Mouse (Mus musculus) MEL (cell line): ENCODE results near the gene Tmem45a2. TPM values are rescaled to one million over a fixed set of nuclear protein-coding genes. Genes with fewer than 3 reads are reported as not detected.

Source experiments
- DNase-seq: peaks from one replicate; pipeline ENCODE4 v3.0.0; 2011; ENCODE audit warnings: low read depth, low spot score
- H3K27ac ChIP-seq: 2 replicates; pipeline ENCODE4 v1.5.1; 2012; ENCODE audit warnings: low read depth, mild to moderate bottlenecking, control low read depth, low read length, moderate library complexity; ENCODE audit not compliant: control insufficient read depth
- H3K27me3 ChIP-seq, 2 experiments: fragments of 150-350 bp in 1 of 2; sonication (generic) in 1 of 2; 2 replicates each; pipeline ENCODE4 v1.6.1; 2012; ENCODE audit warnings: low read length in 2 of 2, mild to moderate bottlenecking in 2 of 2, improper control_type of control experiment in 1 of 2, moderate library complexity in 1 of 2; ENCODE audit not compliant: insufficient read depth in 2 of 2, control insufficient read depth in 1 of 2
- H3K36me3 ChIP-seq, 2 experiments: 2 replicates each; pipeline ENCODE4 v1.6.1; 2012 to 2014; ENCODE audit warnings: low read length in 2 of 2, improper control_type of control experiment in 1 of 2, inconsistent platforms in 1 of 2, mild to moderate bottlenecking in 1 of 2; ENCODE audit not compliant: insufficient read depth in 2 of 2, control insufficient read depth in 1 of 2
- H3K4me1 ChIP-seq, 2 experiments: fragments of 150-350 bp in 1 of 2; sonication (generic) in 1 of 2; 2 replicates each; pipeline ENCODE4 v1.6.1; 2012; ENCODE audit warnings: low read length in 2 of 2, improper control_type of control experiment in 1 of 2, mild to moderate bottlenecking in 1 of 2; ENCODE audit not compliant: insufficient read depth in 2 of 2, control insufficient read depth in 1 of 2
- H3K4me3 ChIP-seq, 2 experiments: fragments of 150-350 bp in 1 of 2; sonication (generic) in 1 of 2; 2 replicates each; pipeline ENCODE4 v1.5.1; 2012; ENCODE audit warnings: low read depth in 2 of 2, low read length in 2 of 2, mild to moderate bottlenecking in 2 of 2, moderate library complexity in 2 of 2, control low read depth in 1 of 2, improper control_type of control experiment in 1 of 2; ENCODE audit not compliant: control insufficient read depth in 1 of 2, insufficient read depth in 1 of 2
- H3K79me2 ChIP-seq: 2 replicates; pipeline ENCODE4 v1.6.1; 2012; ENCODE audit warnings: mild to moderate bottlenecking, low read length, moderate library complexity; ENCODE audit not compliant: control insufficient read depth, poor library complexity, insufficient read depth
- H3K9ac ChIP-seq: 2 replicates; pipeline ENCODE4 v1.6.1; 2012; ENCODE audit warnings: low read depth, mild to moderate bottlenecking, control low read depth, low read length, moderate library complexity; ENCODE audit not compliant: control insufficient read depth, poor library complexity, severe bottlenecking
- H3K9me3 ChIP-seq: fragments of 150-350 bp; sonication (generic); replicated peaks from 2 replicates; pipeline ENCODE4 v1.6.1; 2012; ENCODE audit warnings: mild to moderate bottlenecking, low read length, improper control_type of control experiment, moderate library complexity; ENCODE audit not compliant: insufficient read depth
- CTCF ChIP-seq, 3 experiments: IDR thresholded peaks in 2 of 3; conservative IDR thresholded peaks in 1 of 3; 2 replicates each; pipeline ENCODE4 v1.5.1; 2011 to 2012; ENCODE audit warnings: low read length in 3 of 3, low read depth in 2 of 3, mild to moderate bottlenecking in 2 of 3, improper control_type of control experiment in 1 of 3, inconsistent platforms in 1 of 3, mixed read lengths in 1 of 3, moderate library complexity in 1 of 3; ENCODE audit not compliant: control insufficient read depth in 1 of 3, insufficient read depth in 1 of 3, poor library complexity in 1 of 3, severe bottlenecking in 1 of 3
- ETS1 ChIP-seq: IDR thresholded peaks from 2 replicates; pipeline ENCODE4 v1.6.1; 2012; ENCODE audit warnings: low read depth, mild to moderate bottlenecking, inconsistent platforms, low read length, improper control_type of control experiment, moderate library complexity
- GABPA ChIP-seq: IDR thresholded peaks from 2 replicates; pipeline ENCODE4 v1.6.1; 2012; ENCODE audit warnings: low read depth, mild to moderate bottlenecking, inconsistent platforms, low read length, improper control_type of control experiment, moderate library complexity
- MAX ChIP-seq: IDR thresholded peaks from 2 replicates; pipeline ENCODE4 v1.6.1; 2011; ENCODE audit warnings: low read length, improper control_type of control experiment
- MAZ ChIP-seq: IDR thresholded peaks from 2 replicates; pipeline ENCODE4 v1.6.1; 2012; ENCODE audit warnings: low read depth, mild to moderate bottlenecking, inconsistent platforms, low read length, improper control_type of control experiment
- MEF2A ChIP-seq: IDR thresholded peaks from 2 replicates; pipeline ENCODE4 v1.6.1; 2014; ENCODE audit warnings: low read depth, mild to moderate bottlenecking, inconsistent platforms, low read length, improper control_type of control experiment; ENCODE audit not compliant: poor library complexity, insufficient replicate concordance, severe bottlenecking; ENCODE audit errors: extremely low read depth
- MXI1 ChIP-seq: IDR thresholded peaks from 2 replicates; pipeline ENCODE4 v1.6.1; 2011; ENCODE audit warnings: mild to moderate bottlenecking, low read depth, low read length, improper control_type of control experiment
- MYB ChIP-seq: IDR thresholded peaks from 2 replicates; pipeline ENCODE4 v1.6.1; 2011; ENCODE audit warnings: mild to moderate bottlenecking, low read depth, low read length, improper control_type of control experiment
- POLR2A ChIP-seq, 2 experiments: IDR thresholded peaks; 2 replicates each; pipeline ENCODE4 v1.6.1; 2011 to 2012; ENCODE audit warnings: low read length in 2 of 2, mild to moderate bottlenecking in 2 of 2, control low read depth in 1 of 2, improper control_type of control experiment in 1 of 2, low read depth in 1 of 2, moderate library complexity in 1 of 2; ENCODE audit not compliant: control insufficient read depth in 1 of 2, insufficient read depth in 1 of 2, poor library complexity in 1 of 2
- RAD21 ChIP-seq: IDR thresholded peaks from 2 replicates; pipeline ENCODE4 v1.6.1; 2011; ENCODE audit warnings: mild to moderate bottlenecking, low read depth, low read length, improper control_type of control experiment
- SIN3A ChIP-seq: IDR thresholded peaks from 2 replicates; pipeline ENCODE4 v1.6.1; 2012; ENCODE audit warnings: low read length, improper control_type of control experiment, inconsistent platforms
- TAL1 ChIP-seq: IDR thresholded peaks from 2 replicates; pipeline ENCODE4 v1.6.1; 2012; ENCODE audit warnings: mild to moderate bottlenecking, inconsistent platforms, low read length, moderate library complexity, mixed read lengths
- TCF12 ChIP-seq: IDR thresholded peaks from 2 replicates; pipeline ENCODE4 v1.6.1; 2014; ENCODE audit warnings: low read depth, mild to moderate bottlenecking, inconsistent platforms, low read length, improper control_type of control experiment, moderate library complexity
- UBTF ChIP-seq: IDR thresholded peaks from 2 replicates; pipeline ENCODE4 v1.6.1; 2012; ENCODE audit warnings: low read depth, mild to moderate bottlenecking, inconsistent platforms, low read length, improper control_type of control experiment, moderate library complexity, borderline replicate concordance; ENCODE audit not compliant: insufficient read depth
- ZC3H11A ChIP-seq: IDR thresholded peaks from 2 replicates; pipeline ENCODE4 v1.6.1; 2012; ENCODE audit warnings: low read depth, mild to moderate bottlenecking, inconsistent platforms, low read length, improper control_type of control experiment
- ZMIZ1 ChIP-seq: IDR thresholded peaks from 2 replicates; pipeline ENCODE4 v1.6.1; 2012; ENCODE audit warnings: low read depth, mild to moderate bottlenecking, inconsistent platforms, low read length, improper control_type of control experiment, moderate library complexity
- ZNF384 ChIP-seq: IDR thresholded peaks from 2 replicates; pipeline ENCODE4 v1.6.1; 2012; ENCODE audit warnings: low read depth, mild to moderate bottlenecking, inconsistent platforms, low read length, improper control_type of control experiment
- polyA plus RNA-seq, 2 experiments: library from polyadenylated mRNA; stranded (reverse) in 1 of 2; unstranded in 1 of 2; fragments of >175 nt in 1 of 2; fragments of >200 nt in 1 of 2; gene quantifications; 2 replicates each; pipeline versions ENCODE4 v1.2.1 to v1.2.4; 2012; ENCODE audit warnings: low replicate concordance in 2 of 2, low read depth in 1 of 2; ENCODE audit not compliant: insufficient read length in 2 of 2, insufficient read depth in 1 of 2, missing spikeins in 1 of 2
- total RNA-seq: library from RNA; depleted of rRNA; stranded (reverse); fragments of 300-350 nt; gene quantifications from 2 replicates; pipeline ENCODE4 v1.2.3, GENCODE M21; 2012

The Tmem45a2 gene
- total and polyA plus RNA-seq, 3 experiments = 0.04 TPM; not detected in 2

- Histone ChIP-seq H3K9me3 (no peaks in the 10 kb centered on the region), H3K27me3 (peaks cover 0 to 2% of the 10 kb centered on the region in 2 experiments; a peak in 3 of 4 replicates), H3K79me2 (no peaks in the 10 kb centered on the region), H3K36me3 (no peaks in the 10 kb centered on the region), H3K9ac (no peak overlapping the region), H3K4me1 (no peaks in the 10 kb centered on the region), H3K27ac (no peak overlapping the region), H3K4me3 (no peak overlapping the region)
- no peak for DNase-seq
- TF ChIP-seq UBTF = no peak
These were observed 14.2 kb downstream of the Tmem45a2 start for GRCm38 (mm10) chr16:57056995-57057394.

DNA sequence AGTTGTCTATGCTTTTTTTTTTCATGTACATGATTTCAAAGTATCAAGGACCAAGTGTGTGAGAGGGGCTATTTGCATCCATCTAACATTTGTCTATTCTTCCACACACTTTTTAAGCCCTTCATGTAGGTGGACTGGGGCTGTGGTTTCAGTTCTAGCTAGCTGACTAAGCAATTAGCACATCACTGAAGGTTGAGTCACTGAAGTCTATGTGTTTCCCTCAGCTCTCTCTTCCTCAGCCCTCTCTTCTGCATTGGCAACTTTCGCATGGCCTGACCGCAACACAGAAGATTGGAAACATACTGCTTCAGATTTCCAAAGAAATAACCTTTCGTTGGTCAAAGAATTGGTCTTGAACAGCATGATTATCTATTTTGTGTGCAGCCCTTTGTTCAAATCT, 21.2 kb downstream of the Tmem45a2 start:
- Histone ChIP-seq H3K4me3 (no peak overlapping the region), H3K9me3 (no peaks in the 10 kb centered on the region), H3K27me3 (no peaks in the 10 kb centered on the region; a peak in 2 of 4 replicates), H3K4me1 (no peaks in the 10 kb centered on the region), H3K36me3 (no peaks in the 10 kb centered on the region), H3K79me2 (no peaks in the 10 kb centered on the region), H3K9ac (no peak overlapping the region), H3K27ac (no peak overlapping the region)
- no peak for DNase-seq
- TF ChIP-seq CTCF (IDR thresholded peaks at IDR 0.05 in 2 of 3, conservative IDR thresholded peaks at IDR 0.05 in 1 of 3; ENCODE audit: control insufficient read depth in 1 of 3, insufficient read depth in 1 of 3, low read depth in 2 of 3, low read length in 3 of 3, poor library complexity in 1 of 3, severe bottlenecking in 1 of 3) = no peak
- TF ChIP-seq POLR2A (IDR thresholded peaks at IDR 0.05; ENCODE audit: control insufficient read depth in 1 of 2, insufficient read depth in 1 of 2, low read depth in 1 of 2, low read length in 2 of 2, poor library complexity in 1 of 2) = no peak
- no peak for TF ChIP-seq ZMIZ1
- TF ChIP-seq ZNF384 = no peak
- TF ChIP-seq ZC3H11A = no peak
- TF ChIP-seq MAX = no peak
- TF ChIP-seq MXI1 = no peak
- TF ChIP-seq MYB = no peak
- TF ChIP-seq TAL1 = no peak
- TF ChIP-seq GABPA = no peak

GRCm38 (mm10) chr16:57038600-57038999, 32.6 kb downstream of the Tmem45a2 start:
- Histone ChIP-seq H3K9me3 (no peaks in the 10 kb centered on the region), H3K36me3 (no peaks in the 10 kb centered on the region), H3K79me2 (no peaks in the 10 kb centered on the region), H3K9ac (no peak overlapping the region), H3K27me3 (peaks cover 0 to 2% of the 10 kb centered on the region in 2 experiments; a peak in 2 of 4 replicates), H3K4me3 (no peak overlapping the region), H3K27ac (no peak overlapping the region), H3K4me1 (no peaks in the 10 kb centered on the region)
- TF ChIP-seq MAZ (no peak), SIN3A (no peak), MEF2A (no peak), ZMIZ1 (no peak), ETS1 (no peak), ZC3H11A (no peak), TAL1 (no peak), TCF12 (no peak), RAD21 (no peak)
- DNase-seq = no peak
